Mouse (Mus musculus): ENCODE results near the gene March1. TPM values are rescaled to one million over a fixed set of nuclear protein-coding genes. Genes with fewer than 3 reads are reported as not detected.

The March1 gene
- polyA plus RNA-seq, 1 experiment from 2014 or later: 0.45 TPM

DNA sequence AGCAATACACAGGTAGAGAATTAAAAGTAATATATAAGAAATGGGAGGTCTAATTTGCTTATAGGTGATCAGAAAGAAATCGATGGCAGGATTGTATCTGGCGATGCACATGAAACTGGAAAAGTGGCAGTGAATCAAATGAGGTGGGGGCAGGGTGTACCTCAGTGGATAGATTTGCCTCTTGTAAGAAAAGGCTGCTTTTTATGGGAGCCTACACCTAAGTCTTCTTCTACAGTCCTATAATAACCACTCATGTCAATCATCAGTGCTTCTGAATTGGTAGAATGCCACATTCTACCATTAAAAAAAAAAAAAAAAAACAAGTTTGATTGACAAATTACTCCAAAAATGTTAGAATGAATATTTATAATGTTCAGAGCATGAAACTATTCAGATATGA lies 567.5 kb downstream of the March1 start:
- no peak for ATAC-seq (ENCODE audit: low read depth)
- H3K9ac ChIP-seq: no peak overlapping the region
- WGBS (ENCODE audit: insufficient replicate concordance): 72% methylated on average over 2 of the region's 2 CpGs
- no peaks in the 10 kb centered on the region for H3K9me3 ChIP-seq (replicated peaks)
- no peak overlapping the region for H3K4me3 ChIP-seq (replicated peaks)
- no peaks in the 10 kb centered on the region for H3K4me1 ChIP-seq (replicated peaks)
- H3K4me2 ChIP-seq: no peak overlapping the region
- no peak for DNase-seq
- H3K36me3 ChIP-seq: no peaks in the 10 kb centered on the region
- H3K27ac ChIP-seq: no peak overlapping the region
- no peaks in the 10 kb centered on the region for H3K27me3 ChIP-seq

DNA sequence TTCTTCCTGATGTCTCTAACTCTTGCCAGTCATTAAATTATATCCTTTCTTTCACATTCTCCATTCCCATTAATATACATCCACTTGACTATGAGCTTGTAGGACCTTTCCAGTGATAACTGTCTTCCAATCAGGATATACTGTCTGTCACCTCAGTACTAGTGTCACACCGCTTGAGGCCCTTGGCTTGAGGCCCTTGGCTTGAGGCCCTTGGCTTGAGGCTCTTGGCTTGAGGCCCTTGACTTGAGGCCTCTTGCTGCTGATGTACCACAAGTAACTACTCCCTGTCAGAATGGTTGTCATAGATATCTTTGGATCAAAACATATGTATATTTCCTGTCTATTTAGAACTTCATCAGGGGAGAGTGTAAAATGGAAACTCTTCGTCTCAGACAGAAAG lies 576.7 kb downstream of the March1 start:
- no peak overlapping the region for H3K9ac ChIP-seq
- 60% methylated on average over 2 of the region's 2 CpGs for WGBS (ENCODE audit: insufficient replicate concordance)
- no peak for DNase-seq
- H3K27ac ChIP-seq: no peak overlapping the region
- ATAC-seq (ENCODE audit: low read depth): no peak
- no peaks in the 10 kb centered on the region for H3K4me1 ChIP-seq (replicated peaks)
- no peaks in the 10 kb centered on the region for H3K9me3 ChIP-seq (replicated peaks)
- no peak overlapping the region for H3K4me2 ChIP-seq
- H3K27me3 ChIP-seq: no peaks in the 10 kb centered on the region
- H3K36me3 ChIP-seq: no peaks in the 10 kb centered on the region
- no peak overlapping the region for H3K4me3 ChIP-seq (replicated peaks)

DNA sequence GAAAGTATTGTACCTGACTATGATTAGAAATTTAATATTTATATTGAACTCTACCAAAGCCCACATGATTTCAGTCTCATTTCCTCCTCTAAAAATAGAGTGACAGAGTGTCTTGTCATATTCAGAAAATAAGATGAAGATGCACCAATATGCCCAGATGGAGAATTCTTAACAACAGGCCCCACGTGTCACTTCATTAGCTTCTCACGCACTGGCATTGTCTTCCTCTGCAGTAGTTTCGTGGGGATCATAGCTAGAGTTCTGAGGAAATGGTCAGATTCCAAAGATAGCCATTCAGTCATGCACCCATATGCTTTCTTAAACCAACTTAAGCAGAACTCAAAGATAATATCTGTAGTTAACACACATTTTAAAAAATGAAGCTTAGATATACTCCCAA lies 582.5 kb downstream of the March1 start:
- H3K27ac ChIP-seq: no peak overlapping the region
- no peaks in the 10 kb centered on the region for H3K27me3 ChIP-seq
- no peaks in the 10 kb centered on the region for H3K9me3 ChIP-seq (replicated peaks)
- DNase-seq (no peak), ATAC-seq (ENCODE audit: low read depth) (no peak)
- H3K36me3 ChIP-seq: no peaks in the 10 kb centered on the region
- no peak overlapping the region for H3K4me3 ChIP-seq (replicated peaks)
- 59% methylated on average over 3 of the region's 3 CpGs for WGBS (ENCODE audit: insufficient replicate concordance)
- no peak overlapping the region for H3K9ac ChIP-seq
- no peaks in the 10 kb centered on the region for H3K4me1 ChIP-seq (replicated peaks)
- H3K4me2 ChIP-seq: no peak overlapping the region

DNA sequence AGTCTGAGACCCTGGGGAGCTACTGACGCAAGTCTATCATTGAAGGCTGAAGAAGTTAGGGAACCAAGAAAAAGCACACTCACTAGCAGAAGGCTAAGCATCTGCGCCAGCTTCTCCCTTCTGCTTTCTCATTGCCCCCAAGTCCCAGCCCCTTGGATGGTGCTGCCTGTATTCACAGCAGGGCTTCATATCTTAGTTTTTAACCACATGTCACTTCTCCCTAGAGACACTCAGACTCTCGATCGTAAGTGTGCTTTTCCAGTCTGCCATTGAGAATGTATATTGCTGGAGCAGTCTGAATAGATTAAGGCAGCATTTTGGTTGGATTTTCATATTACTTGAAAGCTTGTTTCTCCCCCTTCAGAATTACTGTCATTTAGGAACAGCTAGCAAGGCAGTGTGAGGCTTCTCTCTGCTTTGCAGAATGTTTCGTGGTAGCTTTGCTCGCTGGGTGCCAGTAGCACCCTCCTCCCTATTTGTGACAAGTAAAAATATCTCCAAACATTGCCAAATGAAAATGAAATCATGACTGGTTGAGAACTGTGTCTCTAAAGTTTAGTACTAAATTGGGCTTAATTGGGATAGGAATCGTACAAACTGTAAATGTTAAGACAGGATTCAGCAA lies 586.2 kb downstream of the March1 start:
- H3K4me2 ChIP-seq: no peak overlapping the region
- ATAC-seq (ENCODE audit: low read depth) (no peak), DNase-seq (no peak)
- H3K36me3 ChIP-seq: no peaks in the 10 kb centered on the region
- no peaks in the 10 kb centered on the region for H3K4me1 ChIP-seq (replicated peaks)
- H3K27ac ChIP-seq: no peak overlapping the region
- no peak overlapping the region for H3K4me3 ChIP-seq (replicated peaks)
- WGBS (ENCODE audit: insufficient replicate concordance): 70% methylated on average over 7 of the region's 7 CpGs
- no peaks in the 10 kb centered on the region for H3K9me3 ChIP-seq (replicated peaks)
- H3K27me3 ChIP-seq: no peaks in the 10 kb centered on the region
- H3K9ac ChIP-seq: no peak overlapping the region

DNA sequence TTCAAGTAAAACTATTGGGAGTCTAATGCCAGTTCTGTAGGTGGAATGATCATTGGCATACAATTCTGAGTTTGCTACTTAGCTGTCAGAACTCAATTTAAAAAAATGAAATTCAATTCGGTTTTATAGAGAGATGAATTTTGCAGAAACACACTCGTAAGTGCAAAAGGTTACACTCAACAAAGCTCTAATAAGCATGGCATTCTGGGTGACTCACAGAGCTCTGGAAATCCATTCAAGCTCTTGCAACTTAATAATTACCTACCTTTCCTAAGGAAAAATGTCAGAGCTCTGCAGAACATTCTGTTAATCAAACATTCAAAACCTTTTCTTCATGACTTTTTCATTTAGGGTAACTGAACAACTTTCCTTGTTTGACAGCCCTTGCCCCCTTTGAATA lies 591.9 kb downstream of the March1 start:
- DNase-seq: no peak
- 40% methylated on average over 2 of the region's 2 CpGs for WGBS (ENCODE audit: insufficient replicate concordance)

DNA sequence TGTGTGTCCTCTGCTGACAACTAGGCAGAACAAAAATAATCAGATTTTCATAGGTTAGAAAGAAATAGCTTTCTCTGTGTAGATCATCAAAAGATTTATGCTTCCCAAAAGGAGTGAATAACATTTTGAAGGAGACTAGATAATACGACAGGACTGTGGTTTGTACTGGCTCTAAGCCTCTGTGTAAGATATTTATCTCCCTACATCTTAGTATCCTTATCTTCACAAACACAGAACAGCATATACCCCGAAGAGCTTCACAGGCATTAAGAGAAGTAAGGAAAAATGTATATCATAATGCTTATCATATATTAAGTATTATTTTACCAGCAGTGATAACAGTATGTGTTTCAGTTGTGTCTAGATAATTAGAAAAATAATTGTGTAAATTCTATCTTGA lies 592.6 kb downstream of the March1 start:
- Histone ChIP-seq H3K36me3 (no peaks in the 10 kb centered on the region), H3K9me3 (replicated peaks) (no peaks in the 10 kb centered on the region), H3K4me2 (no peak overlapping the region), H3K27me3 (no peaks in the 10 kb centered on the region), H3K9ac (no peak overlapping the region), H3K27ac (no peak overlapping the region), H3K4me1 (replicated peaks) (no peaks in the 10 kb centered on the region), H3K4me3 (replicated peaks) (no peak overlapping the region)
- DNase-seq (no peak), ATAC-seq (ENCODE audit: low read depth) (no peak)
- 39% methylated on average over 2 of the region's 2 CpGs for WGBS (ENCODE audit: insufficient replicate concordance)

More for the DNA sequence above, 591.9 kb downstream of the March1 start:
- ATAC-seq (ENCODE audit: low read depth): no peak
- H3K4me3 ChIP-seq (replicated peaks): no peak overlapping the region
- H3K36me3 ChIP-seq: no peaks in the 10 kb centered on the region
- H3K9ac ChIP-seq: no peak overlapping the region
- H3K27me3 ChIP-seq: no peaks in the 10 kb centered on the region
- no peaks in the 10 kb centered on the region for H3K4me1 ChIP-seq (replicated peaks)
- no peak overlapping the region for H3K27ac ChIP-seq
- H3K4me2 ChIP-seq: no peak overlapping the region
- no peaks in the 10 kb centered on the region for H3K9me3 ChIP-seq (replicated peaks)

DNA sequence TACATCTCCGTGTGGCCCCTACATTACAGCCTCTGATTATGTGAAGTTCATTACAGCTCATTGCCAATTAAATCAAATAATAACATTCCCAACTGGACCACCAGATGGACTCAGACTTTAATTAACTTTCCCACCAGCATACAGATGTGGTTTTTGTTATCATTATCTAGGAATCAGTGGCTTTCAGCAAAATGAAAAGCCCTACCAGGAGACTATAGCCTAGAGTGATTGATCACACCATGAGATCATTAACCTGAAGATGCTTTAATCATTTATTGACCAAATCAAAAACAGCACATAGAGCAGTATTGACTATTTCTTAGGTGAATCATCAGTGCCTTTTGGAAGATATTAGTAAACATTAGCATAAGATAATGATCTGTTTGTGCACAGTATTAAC lies 602.3 kb downstream of the March1 start:
- Histone ChIP-seq H3K36me3 (no peaks in the 10 kb centered on the region), H3K4me1 (replicated peaks) (no peaks in the 10 kb centered on the region), H3K9ac (no peak overlapping the region), H3K4me3 (replicated peaks) (no peak overlapping the region), H3K27me3 (no peaks in the 10 kb centered on the region), H3K4me2 (no peak overlapping the region), H3K27ac (no peak overlapping the region), H3K9me3 (replicated peaks) (no peaks in the 10 kb centered on the region)
- 50% methylated on average over 1 of the region's 1 CpGs for WGBS (ENCODE audit: insufficient replicate concordance)
- DNase-seq (no peak), ATAC-seq (ENCODE audit: low read depth) (no peak)

DNA sequence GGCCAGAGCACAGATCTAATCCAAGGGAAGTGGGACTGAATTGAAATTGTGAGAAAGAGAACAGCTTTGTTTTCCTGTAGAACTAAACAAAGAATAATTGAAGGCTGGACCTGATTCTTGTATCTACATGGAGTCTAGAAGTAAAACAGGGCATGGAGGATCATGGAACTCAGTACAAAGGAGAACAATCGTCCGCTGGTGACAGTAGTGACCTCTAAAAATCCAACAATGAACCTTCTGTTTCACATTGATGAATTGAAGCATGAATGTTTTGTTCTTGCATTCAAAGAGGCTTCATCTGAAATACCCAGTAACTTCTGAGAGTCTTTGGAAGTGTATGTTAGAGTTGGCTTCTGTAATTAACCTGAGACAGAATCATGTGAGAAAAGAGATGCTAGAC lies 612.2 kb downstream of the March1 start:
- Histone ChIP-seq H3K4me2 (no peak overlapping the region), H3K9me3 (replicated peaks) (0 out of 2 replicates have a peak, but pooled peaks cover 3% of the 10 kb centered on the region), H3K9ac (no peak overlapping the region), H3K27me3 (no peaks in the 10 kb centered on the region), H3K4me1 (replicated peaks) (no peaks in the 10 kb centered on the region), H3K36me3 (no peaks in the 10 kb centered on the region), H3K27ac (no peak overlapping the region), H3K4me3 (replicated peaks) (no peak overlapping the region)
- DNase-seq (no peak), ATAC-seq (ENCODE audit: low read depth) (no peak)
- 56% methylated on average over 2 of the region's 2 CpGs for WGBS (ENCODE audit: insufficient replicate concordance)

DNA sequence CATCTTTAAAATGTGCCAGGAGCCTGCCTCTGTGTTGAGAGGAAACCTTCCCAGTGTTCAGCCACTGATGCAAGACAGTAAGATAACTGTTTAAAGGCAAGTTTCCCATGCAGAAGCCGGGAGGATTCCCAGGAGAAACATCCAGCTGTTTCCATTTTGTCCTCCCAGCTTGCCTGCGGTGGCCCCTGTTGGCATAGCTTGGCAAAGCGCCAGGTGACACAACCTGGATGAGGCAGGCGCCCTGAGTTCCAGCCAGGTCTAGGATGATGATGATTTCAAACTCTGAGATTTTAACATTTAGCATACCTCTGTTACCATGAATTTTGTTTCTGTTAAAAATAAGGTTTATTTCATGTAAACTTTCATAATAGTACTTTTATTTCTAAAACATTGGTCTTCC lies 651.8 kb downstream of the March1 start:
- DNase-seq (no peak), ATAC-seq (ENCODE audit: low read depth) (no peak)
- WGBS (ENCODE audit: insufficient replicate concordance): 39% methylated on average over 4 of the region's 4 CpGs
- H3K27ac ChIP-seq: no peak overlapping the region
- H3K36me3 ChIP-seq: no peaks in the 10 kb centered on the region
- no peaks in the 10 kb centered on the region for H3K9me3 ChIP-seq (replicated peaks)
- H3K4me2 ChIP-seq: no peak overlapping the region
- no peak overlapping the region for H3K9ac ChIP-seq
- no peaks in the 10 kb centered on the region for H3K27me3 ChIP-seq
- H3K4me1 ChIP-seq (replicated peaks): no peaks in the 10 kb centered on the region
- no peak overlapping the region for H3K4me3 ChIP-seq (replicated peaks)

DNA sequence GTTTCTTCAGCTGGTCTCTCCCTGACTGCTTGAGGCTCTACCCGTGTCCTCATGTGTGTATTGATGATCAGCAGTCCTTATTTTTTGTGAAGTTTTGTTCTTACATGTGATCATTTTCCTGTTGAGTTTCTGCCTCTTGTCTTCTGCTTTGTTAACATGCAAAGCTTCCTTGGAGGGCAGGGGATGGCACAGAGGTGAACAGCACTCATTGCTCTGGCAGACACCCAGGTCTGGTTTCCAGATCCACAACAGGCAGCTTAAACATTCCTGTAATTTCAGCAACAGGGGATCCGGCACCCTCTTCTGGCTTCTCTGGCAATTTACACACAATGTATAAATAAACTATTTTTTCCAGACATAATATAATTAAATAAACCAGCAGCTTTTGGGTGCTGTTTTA lies 652.4 kb downstream of the March1 start:
- Histone ChIP-seq H3K9me3 (replicated peaks) (no peaks in the 10 kb centered on the region), H3K9ac (no peak overlapping the region), H3K4me2 (no peak overlapping the region), H3K27ac (no peak overlapping the region), H3K4me3 (replicated peaks) (no peak overlapping the region), H3K4me1 (replicated peaks) (no peaks in the 10 kb centered on the region), H3K36me3 (no peaks in the 10 kb centered on the region), H3K27me3 (no peaks in the 10 kb centered on the region)
- 66% methylated on average over 2 of the region's 2 CpGs for WGBS (ENCODE audit: insufficient replicate concordance)
- DNase-seq: no peak
- ATAC-seq (ENCODE audit: low read depth): no peak

DNA sequence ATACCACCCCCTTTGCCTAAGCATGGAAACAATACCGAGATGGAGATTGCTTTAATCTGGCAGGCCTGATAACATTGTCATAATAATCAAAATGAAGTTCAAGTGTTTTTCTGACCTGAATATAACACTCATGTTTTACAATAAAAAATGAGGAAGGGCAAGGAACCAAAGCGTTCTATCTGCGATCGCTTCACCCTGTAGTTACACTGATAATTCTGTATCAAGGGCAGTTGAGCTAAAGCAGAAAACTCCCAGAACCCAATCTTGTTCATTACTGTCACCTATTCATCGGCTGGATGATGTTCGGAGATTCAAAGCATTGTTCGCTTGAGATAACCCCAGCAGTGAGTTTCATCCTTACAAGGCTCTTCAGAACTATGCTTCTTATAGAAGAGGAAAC lies 700.1 kb downstream of the March1 start:
- Histone ChIP-seq H3K9ac (no peak overlapping the region), H3K4me1 (replicated peaks) (no peaks in the 10 kb centered on the region), H3K4me2 (no peak overlapping the region), H3K27ac (no peak overlapping the region), H3K36me3 (no peaks in the 10 kb centered on the region), H3K27me3 (no peaks in the 10 kb centered on the region), H3K9me3 (replicated peaks) (no peaks in the 10 kb centered on the region), H3K4me3 (replicated peaks) (no peak overlapping the region)
- WGBS (ENCODE audit: insufficient replicate concordance): 69% methylated on average over 7 of the region's 7 CpGs
- ATAC-seq (ENCODE audit: low read depth) (no peak), DNase-seq (no peak)

DNA sequence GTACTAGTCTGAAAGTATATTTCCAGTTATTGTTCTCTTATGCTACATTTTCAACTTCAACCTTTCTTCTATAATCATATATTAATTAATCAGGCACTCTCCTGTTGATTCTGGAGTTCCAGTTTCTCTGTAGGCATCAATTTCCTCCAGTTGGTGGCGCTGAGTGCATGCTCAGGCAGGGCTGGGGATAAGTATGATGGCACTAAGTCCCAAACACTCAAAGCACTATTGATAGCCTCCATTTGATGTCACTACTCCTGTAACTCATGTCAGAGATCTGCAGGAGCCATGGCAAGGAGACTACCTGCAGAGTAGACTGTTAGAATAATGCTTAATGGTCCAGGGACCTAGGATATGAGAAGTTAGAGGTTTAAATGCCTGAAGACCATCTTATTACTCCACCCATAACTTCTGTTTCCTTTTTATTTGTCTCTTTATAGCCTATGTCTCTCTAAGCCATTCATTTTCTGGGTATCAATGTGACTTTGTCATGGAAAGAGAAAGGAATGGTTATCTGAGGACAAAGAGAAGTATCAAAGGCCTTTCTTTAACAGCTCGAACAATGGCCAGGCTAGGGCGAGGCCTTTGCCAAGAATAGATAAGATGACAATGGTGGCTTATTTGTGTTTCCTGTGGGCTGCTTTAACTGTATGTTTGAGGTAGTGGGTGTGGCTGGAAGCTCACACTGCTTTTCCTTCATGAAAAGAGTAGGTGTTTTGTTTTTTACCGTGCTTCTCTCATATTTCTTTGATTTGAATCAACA lies 705.5 kb downstream of the March1 start:
- 12% methylated on average over 4 of the region's 4 CpGs for WGBS (ENCODE audit: insufficient replicate concordance)
- Histone ChIP-seq H3K9me3 (replicated peaks) (no peaks in the 10 kb centered on the region), H3K36me3 (no peaks in the 10 kb centered on the region), H3K27me3 (no peaks in the 10 kb centered on the region), H3K4me3 (replicated peaks) (no peak overlapping the region), H3K9ac (no peak overlapping the region), H3K4me1 (replicated peaks) (no peaks in the 10 kb centered on the region), H3K4me2 (no peak overlapping the region), H3K27ac (no peak overlapping the region)
- ATAC-seq (ENCODE audit: low read depth) (peak; percentile 74), DNase-seq (no peak)

All from liver, embryonic 13.5 days (tissue).